Mouse (Mus musculus): ENCODE measurements around the gene Calb2. TPM values are rescaled to one million over a fixed set of nuclear protein-coding genes. Genes with fewer than 3 reads are reported as not detected.

Calb2 gene
- total RNA-seq, 2 experiments from 2014 or later: 13.3 to 27.0 TPM

- intact Hi-C loops (cut with DNase I): loop anchor here (10.0 kb wide), 1 partner anchor 469 kb away; no protein-coding TSS in a partner anchor
Observed at GRCm38 (mm10) chr8:110135515-110135914, 32.5 kb downstream of the Calb2 start.

GRCm38 (mm10) chr8:110134236-110134635 is 33.8 kb downstream of the Calb2 start:
- intact Hi-C loops (cut with DNase I): loop anchor here (10.0 kb wide), 1 partner anchor 471 kb away; no protein-coding TSS in a partner anchor
- no peak for DNase-seq (ENCODE audit: low spot score in 2 of 2)

More at GRCm38 (mm10) chr8:110135515-110135914, 32.5 kb downstream of the Calb2 start:
- no peak for DNase-seq (ENCODE audit: low spot score in 2 of 2)

GRCm38 (mm10) chr8:110130537-110130936 is 37.5 kb downstream of the Calb2 start:
- intact Hi-C loops (cut with DNase I): loop anchor here (1.0 to 10.0 kb wide), 2 partner anchors 348 to 474 kb away; no protein-coding TSS in a partner anchor
- DNase-seq (ENCODE audit: low spot score in 2 of 2): peak; percentile 62 to 68

GRCm38 (mm10) chr8:110119715-110120114 is 48.3 kb downstream of the Calb2 start:
- intact Hi-C loops (cut with DNase I): no loop called here
- DNase-seq (ENCODE audit: low spot score in 2 of 2): peak in 1 of 2 experiments; percentile 25

GRCm38 (mm10) chr8:110102653-110103052 is 65.4 kb downstream of the Calb2 start, which contains the start of gene Gm17720:
Gene Gm17720 (minus strand): TSS chr8:110102753.
- no peak for DNase-seq (ENCODE audit: low spot score in 2 of 2)
- intact Hi-C loops (cut with DNase I): no loop called here

GRCm38 (mm10) chr8:110101676-110102075 is 66.3 kb downstream of the Calb2 start:
- intact Hi-C loops (cut with DNase I): no loop called here
- DNase-seq (ENCODE audit: low spot score in 2 of 2): no peak

- intact Hi-C loops (cut with DNase I): no loop called here
- no peak for DNase-seq (ENCODE audit: low spot score in 2 of 2)
Observed at GRCm38 (mm10) chr8:110100907-110101306, 67.1 kb downstream of the Calb2 start, which contains the start of gene Gm21964. Gene Gm21964 (plus strand): TSS chr8:110101207.

- DNase-seq (ENCODE audit: low spot score in 2 of 2): no peak
- intact Hi-C loops (cut with DNase I): no loop called here
Observed at GRCm38 (mm10) chr8:110091869-110092268, 76.1 kb downstream of the Calb2 start.

Other genes starting within 250 kb of the Calb2 start
- under 1 TPM; 0.20 to 0.25 TPM for gene Marveld3, start 206.0 kb downstream of the Calb2 start, total RNA-seq (2021)
- gene Tat, start 177.8 kb downstream of the Calb2 start, total RNA-seq (2021): not detected
- gene Chst4, start 128.5 kb downstream of the Calb2 start, total RNA-seq (2021): under 1 TPM; 0.17 to 0.32 TPM
- 10 to 100 TPM; 36.5 to 40.1 TPM for gene Zfp612, start 88.5 kb downstream of the Calb2 start, total RNA-seq (2021)
- not detected for gene Gm21964, start 67.0 kb downstream of the Calb2 start, total RNA-seq (2021)
- gene Gm17720, start 65.5 kb downstream of the Calb2 start, total RNA-seq (2021): not detected
- 1 to 10 TPM; 4.5 to 6.2 TPM for gene Cmtr2, start 47.5 kb upstream of the Calb2 start, total RNA-seq (2021)
- under 1 TPM; 0.42 to 0.48 TPM for gene Hydin, start 98.8 kb upstream of the Calb2 start, total RNA-seq (2021)